Mouse (Mus musculus) embryonic fibroblast, embryonic 13.5 days (primary cell): Measurements from ENCODE around the gene Ccdc182.

Source experiments
- CTCF ChIP-seq: IDR thresholded peaks from 2 replicates; pipeline ENCODE4 v1.5.1; 2011; ENCODE audit warnings: mild to moderate bottlenecking, control low read depth, low read length, moderate library complexity, borderline replicate concordance; ENCODE audit not compliant: insufficient read depth
- POLR2A ChIP-seq: IDR thresholded peaks from 2 replicates; pipeline ENCODE4 v1.6.1; 2011; ENCODE audit warnings: low read depth, mild to moderate bottlenecking, control low read depth, low read length, moderate library complexity

DNA sequence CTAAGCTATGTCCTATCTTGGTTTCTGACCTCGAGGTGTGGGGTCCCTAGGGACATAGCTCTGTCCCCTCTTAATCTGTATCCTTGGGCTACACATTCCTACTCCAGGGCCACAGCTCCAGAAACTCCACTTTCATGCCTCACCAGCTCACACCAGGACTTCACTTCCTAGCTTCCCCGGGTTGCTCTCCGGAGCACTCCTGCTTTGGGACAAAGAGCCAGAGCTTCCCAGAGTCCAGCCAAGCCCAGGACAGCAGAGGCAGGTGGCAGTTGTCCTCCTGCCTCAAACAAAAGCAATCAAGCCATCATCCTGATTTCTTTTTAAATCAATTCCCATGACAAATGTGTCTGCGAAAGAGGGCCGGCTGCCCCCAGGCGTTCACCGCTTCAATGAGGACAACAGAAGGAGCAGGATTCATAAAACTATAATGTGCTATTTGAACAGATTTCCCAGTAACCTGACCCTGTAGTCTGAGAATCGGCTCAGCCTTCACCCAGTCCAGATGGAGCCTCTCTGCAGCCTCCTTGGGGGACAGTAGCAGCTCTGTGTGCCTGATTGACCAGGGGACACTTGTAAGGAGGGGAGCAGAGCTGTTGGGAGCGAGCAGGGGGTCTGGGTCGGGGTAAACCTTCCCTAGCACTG is 15.3 kb downstream of the Ccdc182 start:
- TF ChIP-seq CTCF (no peak), POLR2A (no peak)
